Mouse (Mus musculus) lung, adult 18-20 months (tissue): Measurements from ENCODE around the gene Dph2.

Experiments used
- DNase-seq, 2 experiments: peaks; one replicate each; pipeline ENCODE4 v3.0.0; 2022; ENCODE audit warnings: mixed read lengths in 2 of 2

The Dph2 gene

GRCm38 (mm10) chr4:117891738-117892161 is at the start of gene Dph2:
Gene Dph2, minus strand, starts transcription at chr4:117892032.
- peak; percentile 87 to 90 for DNase-seq

DNA sequence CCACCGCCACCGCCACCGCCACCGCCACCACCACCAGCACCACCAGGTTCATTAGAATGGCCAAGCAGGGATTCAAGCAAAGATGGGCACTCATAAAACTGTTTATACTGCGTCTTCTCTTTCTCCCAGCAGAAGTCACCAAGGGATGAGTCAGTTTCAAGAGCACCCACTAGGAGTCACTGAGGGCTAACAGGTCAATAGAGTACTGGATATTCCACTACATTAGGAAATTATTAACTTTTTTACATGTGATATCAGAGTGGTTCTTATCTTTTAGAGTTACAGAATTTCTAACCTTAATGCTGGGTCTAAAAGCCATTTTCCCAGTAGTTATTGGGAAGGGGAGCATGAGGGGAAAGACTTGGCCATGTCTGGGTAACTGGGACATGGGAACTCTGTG is 45.1 kb upstream of the Dph2 start:
- DNase-seq, result no peak

GRCm38 (mm10) chr4:117934081-117934480 is 42.2 kb upstream of the Dph2 start:
- DNase-seq, result no peak

DNA sequence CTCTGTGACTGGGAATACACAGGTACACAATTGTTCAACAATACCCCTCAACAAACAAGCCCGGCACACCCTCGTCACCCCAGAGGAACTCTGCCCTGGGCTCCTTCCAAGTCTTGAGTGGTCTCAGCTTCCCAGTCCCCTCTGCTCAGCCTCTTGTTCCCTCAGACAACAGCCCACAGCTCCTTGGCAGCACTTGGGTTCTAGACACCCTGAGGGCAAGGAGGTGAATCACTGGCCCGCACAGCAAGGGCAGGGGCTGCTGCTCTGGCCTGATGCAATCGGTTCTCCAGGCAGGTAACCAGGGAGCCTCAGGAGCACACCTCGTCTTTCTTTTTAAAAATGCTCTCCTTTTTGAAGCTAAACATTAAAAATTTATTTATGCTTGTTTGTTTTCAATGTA is 41.4 kb upstream of the Dph2 start:
- peak; percentile 45 to 73 for DNase-seq

GRCm38 (mm10) chr4:117929391-117929881 is 37.6 kb upstream of the Dph2 start, which contains the start of gene Artn:
Gene Artn, minus strand, starts transcription at chr4:117929763.
- peak; percentile 67 to 78 for DNase-seq

DNA sequence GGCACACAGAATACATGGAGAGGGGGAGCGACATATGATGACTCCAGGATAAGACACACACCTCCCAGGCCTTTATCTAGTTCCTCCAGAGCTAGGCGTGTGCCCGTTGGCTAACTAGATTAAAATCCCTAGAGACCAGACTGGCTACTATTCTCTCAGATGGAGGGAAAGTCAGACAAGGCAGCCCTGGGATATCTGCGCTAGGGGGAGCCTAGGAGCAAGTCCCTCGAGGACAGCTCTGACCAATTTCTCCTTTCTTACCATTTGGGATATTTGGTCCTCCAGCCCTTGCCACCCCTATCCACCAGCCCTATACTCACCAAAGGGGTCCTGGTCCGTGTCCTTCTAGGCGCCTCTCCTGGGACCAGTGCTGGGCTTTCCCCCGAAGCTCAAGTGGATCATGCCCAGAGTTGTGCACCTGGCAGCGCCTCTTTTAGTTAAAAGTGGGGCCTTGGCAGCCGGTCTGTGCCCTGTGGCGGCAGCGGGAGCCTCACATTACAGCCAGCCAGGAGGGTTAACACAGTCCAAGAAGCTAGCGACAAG is 36.9 kb upstream of the Dph2 start:
- DNase-seq, result peak; percentile 61 to 70

- no peak for DNase-seq
These were observed 36.4 kb upstream of the Dph2 start for GRCm38 (mm10) chr4:117928234-117928633.

GRCm38 (mm10) chr4:117926545-117927482 is 35.0 kb upstream of the Dph2 start:
- peak in 1 of 2 experiments; percentile 24 for DNase-seq

- DNase-seq, result no peak
These were observed 33.1 kb upstream of the Dph2 start for GRCm38 (mm10) chr4:117924916-117925315.

- DNase-seq, result no peak
These were observed 31.6 kb upstream of the Dph2 start for GRCm38 (mm10) chr4:117923450-117923849.

DNA sequence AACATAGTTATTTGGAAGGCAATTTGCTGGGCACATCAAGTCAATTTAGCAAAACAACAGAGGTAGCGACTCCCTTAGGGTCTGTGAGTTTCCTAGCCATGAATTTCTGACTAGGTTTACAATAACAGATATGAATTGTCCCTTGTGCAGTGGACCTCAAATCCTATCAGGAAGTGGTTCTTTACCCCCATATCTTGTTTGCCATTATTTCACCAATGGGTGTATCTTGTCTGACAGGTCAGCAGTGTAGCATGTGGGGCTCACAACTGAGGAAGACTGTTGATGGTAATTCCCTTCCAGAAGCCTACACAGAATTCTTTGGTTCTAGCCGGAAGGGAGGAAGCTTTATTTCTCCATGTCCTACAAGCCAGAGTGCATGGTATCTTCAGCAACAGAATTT is 29.5 kb upstream of the Dph2 start:
- no peak for DNase-seq

DNA sequence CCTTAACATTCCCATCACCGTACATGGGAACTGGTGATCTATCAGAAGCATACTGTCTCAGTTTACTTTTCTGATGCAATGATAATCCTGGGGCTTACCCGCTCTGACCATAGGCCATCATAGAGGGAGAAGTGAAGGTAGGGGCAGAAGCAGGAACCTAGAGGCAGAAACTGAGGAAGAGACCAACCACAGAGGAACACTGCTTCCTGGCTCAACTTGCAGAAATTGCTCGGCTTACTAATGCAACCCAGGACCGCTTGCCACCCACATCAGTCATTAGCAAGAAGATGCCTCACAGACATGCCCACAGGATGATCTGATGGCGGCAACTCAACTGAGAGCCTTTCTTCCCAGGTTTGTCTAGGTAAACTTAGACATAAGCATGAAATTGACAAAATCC is 26.9 kb upstream of the Dph2 start:
- DNase-seq, result no peak

GRCm38 (mm10) chr4:117918261-117918660 is 26.4 kb upstream of the Dph2 start:
- no peak for DNase-seq

DNA sequence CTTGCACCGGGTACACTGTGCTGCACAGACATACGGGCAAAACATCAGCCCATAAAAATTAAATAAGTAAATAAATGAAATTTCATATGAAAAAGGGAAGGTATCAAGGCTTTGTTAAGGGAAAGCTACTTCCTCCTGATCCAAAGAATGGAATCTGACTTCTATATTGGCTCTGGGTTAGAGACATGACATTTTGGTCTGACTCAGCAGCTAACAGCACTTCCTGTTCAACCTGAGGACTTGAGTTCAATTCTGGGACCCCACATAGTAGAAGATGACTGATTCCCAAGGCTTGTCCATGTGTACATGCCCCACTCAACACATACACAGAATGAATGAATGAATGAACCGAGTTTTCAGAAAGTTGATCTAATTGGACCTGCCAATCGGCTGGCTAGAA is 26.0 kb upstream of the Dph2 start:
- DNase-seq, result no peak

- DNase-seq, result no peak
These were observed 25.6 kb upstream of the Dph2 start for GRCm38 (mm10) chr4:117917402-117917801.

GRCm38 (mm10) chr4:117916386-117916785 is 24.6 kb upstream of the Dph2 start:
- DNase-seq, result no peak

GRCm38 (mm10) chr4:117915489-117916105 is 23.8 kb upstream of the Dph2 start:
- no peak for DNase-seq

DNA sequence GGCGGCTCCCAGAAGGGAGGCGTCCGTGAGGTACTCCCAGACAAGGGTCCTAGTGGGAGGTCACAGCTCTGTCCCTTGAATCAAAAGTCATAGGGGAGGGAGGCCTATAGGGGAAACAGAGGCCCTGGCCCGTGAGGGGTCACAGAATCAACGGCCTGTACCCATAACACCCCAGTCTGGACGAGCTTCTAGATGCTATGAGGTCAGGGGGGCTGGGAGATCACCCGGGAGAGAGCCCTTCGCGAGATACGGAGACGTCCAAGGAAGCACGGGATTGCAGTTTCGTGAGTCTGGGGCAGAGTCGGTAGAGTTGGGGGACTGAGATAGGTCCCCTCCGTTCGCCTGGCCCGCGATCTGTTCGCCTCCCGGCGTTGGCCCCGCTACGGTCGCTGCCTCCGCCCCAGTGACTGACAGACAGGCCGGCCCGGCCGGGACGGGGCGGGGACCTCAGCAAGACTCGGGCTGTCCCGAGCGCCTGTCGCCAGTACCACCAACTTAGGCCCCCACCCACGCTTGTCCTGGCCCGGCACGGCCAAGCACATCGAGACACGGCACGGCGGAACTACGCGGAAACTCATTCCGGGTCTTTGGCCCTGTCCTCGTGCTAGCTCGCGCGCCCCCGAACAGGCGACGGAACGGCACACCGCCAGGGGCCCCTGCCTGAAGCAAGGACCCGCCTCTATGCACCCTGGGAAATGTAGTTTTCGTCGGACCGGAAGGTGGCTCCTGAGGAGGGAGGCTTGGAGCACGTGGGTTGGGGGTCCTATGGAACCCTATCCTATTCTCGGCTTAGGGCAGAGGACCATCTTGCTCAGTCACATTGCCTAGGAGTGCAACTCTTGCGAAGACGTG is 23.0 kb upstream of the Dph2 start, which contains the start of gene Ipo13:
Ipo13 (minus strand) TSS at position 409 of the 852 bp plus-strand sequence.
- DNase-seq, result peak; percentile 92 to 94

DNA sequence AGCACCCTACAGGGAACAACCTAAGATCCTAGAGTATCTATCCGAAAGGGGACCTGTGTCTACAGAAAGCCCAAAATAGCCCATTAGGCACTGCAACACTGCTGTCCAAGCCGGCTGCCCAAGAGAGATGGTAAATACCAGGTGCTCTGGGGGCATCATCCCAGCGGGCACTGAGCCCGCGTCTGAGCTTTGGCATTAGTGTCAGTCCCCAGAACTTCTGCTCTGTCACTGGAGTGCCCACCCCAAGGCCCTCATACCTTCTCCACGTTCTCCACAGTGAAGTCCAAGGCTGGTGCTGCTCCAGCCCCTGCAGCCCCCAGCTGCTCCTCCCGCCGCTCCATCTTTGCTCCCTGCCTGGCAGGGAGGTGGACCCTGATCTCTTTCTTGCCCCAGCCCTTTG is 22.2 kb upstream of the Dph2 start:
- DNase-seq, result no peak

- DNase-seq, result peak; percentile 75 to 78
These were observed 21.6 kb upstream of the Dph2 start for GRCm38 (mm10) chr4:117913421-117913820.

DNA sequence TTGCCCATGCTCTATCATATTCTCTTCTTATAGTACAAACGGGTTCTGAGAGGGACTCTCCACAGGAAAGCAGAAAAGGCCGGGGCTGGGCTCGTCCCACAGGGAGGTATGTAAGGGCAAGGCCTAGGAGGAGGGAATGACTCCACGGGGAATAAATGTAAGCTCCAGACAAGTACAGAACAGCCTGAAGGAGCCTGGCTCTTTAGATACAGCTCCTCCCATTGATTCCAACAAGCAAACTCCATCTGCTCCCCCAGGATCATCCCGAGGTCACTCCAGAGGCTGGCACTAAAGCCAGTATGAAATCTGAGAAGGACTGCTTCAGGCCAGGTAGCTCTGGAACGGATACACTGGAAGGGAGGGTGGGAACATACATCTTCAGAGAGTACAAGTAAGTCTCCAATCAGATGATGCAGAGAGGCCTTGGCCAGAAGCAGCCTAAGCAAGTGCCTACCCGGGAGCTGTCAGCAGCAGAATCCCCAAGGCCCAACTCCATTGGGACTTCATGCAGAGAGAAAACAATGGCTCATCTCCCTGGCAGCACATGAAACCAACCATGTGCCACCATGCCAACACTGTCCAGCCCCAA is 20.9 kb upstream of the Dph2 start:
- no peak for DNase-seq

DNA sequence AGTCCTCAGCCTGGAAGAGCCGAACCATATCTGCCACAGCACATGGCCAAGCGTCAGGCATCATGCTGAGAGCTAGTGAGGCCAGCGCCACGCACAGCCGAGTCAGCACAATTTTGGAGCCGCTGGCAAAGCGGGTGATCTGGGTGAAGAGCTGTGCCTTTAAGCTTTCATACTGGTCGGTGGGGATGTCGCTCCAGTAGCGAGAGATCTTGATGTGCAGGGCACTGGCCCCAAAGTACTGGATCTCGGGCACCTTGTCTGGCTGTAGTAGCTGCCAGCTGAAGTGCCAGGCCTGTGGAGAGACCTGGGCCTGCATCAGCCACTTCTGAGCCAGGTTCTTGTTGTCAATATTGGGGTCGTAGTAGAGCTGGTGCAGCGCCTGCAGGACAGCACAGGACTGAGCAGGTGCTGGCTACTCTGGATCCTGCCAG is 20.3 kb upstream of the Dph2 start:
- no peak for DNase-seq
